Mouse (Mus musculus) G1E (cell line): ENCODE results near the gene Yae1d1.

Experiments
- CTCF ChIP-seq: IDR thresholded peaks from 2 replicates; pipeline ENCODE4 v1.5.1; 2012; ENCODE audit warnings: low read depth, low read length, inconsistent platforms, mixed read lengths
- GATA1 ChIP-seq: IDR thresholded peaks from 2 replicates; pipeline ENCODE4 v1.6.1; 2012; ENCODE audit warnings: borderline replicate concordance, low read length, inconsistent platforms, mixed read lengths

- no peak for TF ChIP-seq CTCF
- TF ChIP-seq GATA1, result no peak
Observed at GRCm38 (mm10) chr13:17944078-17944917, 48.9 kb downstream of the Yae1d1 start, which contains the start of gene Rala.
